Mouse (Mus musculus) bone marrow, adult 2 months (tissue): Measurements from ENCODE around the gene Ttc23.

ENCODE experiments used
- CTCF ChIP-seq: fragments of 200-500 bp; IDR thresholded peaks from 2 replicates; pipeline ENCODE4 v1.5.1; 2011; ENCODE audit warnings: low read length, control low read depth; ENCODE audit not compliant: control insufficient read depth, insufficient read depth
- POLR2A ChIP-seq: fragments of 200-500 bp; IDR thresholded peaks from 2 replicates; pipeline ENCODE4 v1.6.1; 2011; ENCODE audit warnings: low read depth, mild to moderate bottlenecking, control low read depth, low read length, borderline replicate concordance; ENCODE audit not compliant: control insufficient read depth

DNA sequence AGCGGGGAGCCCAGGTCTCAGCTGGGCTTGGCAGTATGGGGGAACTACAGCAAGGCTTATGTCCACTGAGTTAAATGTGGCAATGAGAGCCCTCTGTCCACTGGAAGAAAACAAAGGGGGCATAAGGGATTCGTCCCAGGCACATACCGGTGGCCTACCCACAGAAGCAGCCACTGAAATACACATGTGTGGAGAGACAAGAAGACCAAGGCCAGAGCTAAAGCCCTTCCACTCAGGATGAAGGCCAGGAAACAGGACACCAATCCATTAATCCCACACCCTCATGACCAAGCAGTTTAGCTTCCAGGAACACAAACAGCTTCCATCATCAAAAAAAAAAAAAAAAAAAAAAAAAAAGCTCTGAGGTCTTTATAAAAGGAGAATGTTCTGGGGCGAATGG lies 93.2 kb downstream of the Ttc23 start:
- TF ChIP-seq POLR2A (no peak), CTCF (no peak)
